Mouse (Mus musculus): ENCODE data around the gene Pdilt. TPM values are rescaled to one million over a fixed set of nuclear protein-coding genes. Genes with fewer than 3 reads are reported as not detected.

The Pdilt gene
- polyA plus RNA-seq, 1 experiment: 0.12 TPM

DNA sequence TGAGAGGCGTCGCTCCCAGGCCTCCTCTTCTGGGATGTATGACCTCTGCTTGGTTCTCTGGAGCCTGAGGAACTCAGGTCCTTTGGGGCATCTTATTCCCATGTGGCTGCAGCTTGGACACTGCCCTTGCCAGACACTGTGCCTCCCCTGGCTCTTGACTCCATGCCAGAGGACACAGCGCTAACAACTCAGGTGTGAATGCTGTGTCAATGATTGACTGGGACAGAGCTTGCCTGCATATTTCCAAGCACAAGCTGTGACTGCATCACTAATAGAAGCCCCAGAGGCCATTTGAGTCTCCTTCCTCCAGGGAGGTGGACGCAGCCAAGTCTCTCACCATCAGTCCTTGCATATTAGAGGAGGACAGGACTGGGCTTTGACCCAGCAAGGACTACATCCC, 12.1 kb downstream of the Pdilt start:
- no peak for DNase-seq (ENCODE audit: low read depth)

DNA sequence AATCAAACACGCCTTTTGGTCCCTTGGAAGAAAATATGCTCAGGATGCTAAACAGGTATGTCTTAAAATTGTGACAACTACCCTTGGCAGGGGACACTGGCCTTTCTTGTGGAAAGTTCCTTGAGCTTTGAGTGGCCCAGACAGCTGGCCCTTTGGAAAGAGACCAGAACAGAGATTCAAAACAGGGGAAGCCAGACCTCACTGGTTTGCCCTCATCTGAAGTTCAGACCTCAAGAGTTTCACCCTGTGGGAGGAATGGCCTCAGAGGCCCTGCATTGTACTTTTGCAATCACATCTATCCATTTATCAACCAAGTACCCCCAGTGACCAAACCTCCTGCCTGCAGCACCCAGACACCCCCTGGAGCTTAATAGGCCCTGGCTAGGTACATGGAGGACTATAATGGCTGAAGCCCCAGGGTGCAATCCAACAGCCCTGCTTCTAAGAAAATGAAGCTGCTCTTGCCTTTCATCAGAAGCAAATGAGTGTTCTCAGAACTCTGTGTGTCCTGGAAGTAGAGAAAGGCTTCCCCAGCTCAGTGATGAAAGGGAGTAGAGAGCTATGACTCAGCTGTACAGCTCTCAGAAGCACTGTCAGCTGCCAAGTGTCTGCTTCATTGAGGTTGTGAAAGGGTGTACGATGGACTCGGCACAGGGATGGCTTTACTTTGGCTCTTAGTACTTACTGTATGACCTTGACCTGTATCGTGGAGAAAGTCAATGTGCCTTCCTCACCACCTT, 33.1 kb downstream of the Pdilt start:
- DNase-seq (ENCODE audit: low read depth): no peak

DNA sequence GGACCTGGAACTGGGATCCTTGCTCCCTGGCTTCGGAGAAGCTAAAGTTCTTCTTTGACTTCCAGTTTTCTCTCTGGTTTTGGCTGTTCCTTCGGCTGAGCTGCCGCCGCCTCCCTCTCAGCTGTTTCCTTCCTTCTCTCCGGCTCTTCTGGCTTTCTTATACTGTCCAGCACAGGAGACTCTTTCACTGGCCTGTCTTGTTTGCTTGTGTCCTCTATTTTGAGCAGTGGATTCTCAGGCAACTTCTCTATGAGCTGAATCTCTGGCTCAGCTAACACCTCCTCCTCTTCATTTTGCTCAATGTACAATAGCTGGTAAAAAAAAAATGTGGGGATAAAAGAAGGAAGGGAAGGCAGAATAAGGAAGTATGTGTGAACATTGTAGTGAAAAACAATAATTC, 36.6 kb downstream of the Pdilt start:
- no peak for DNase-seq (ENCODE audit: low read depth)

DNA sequence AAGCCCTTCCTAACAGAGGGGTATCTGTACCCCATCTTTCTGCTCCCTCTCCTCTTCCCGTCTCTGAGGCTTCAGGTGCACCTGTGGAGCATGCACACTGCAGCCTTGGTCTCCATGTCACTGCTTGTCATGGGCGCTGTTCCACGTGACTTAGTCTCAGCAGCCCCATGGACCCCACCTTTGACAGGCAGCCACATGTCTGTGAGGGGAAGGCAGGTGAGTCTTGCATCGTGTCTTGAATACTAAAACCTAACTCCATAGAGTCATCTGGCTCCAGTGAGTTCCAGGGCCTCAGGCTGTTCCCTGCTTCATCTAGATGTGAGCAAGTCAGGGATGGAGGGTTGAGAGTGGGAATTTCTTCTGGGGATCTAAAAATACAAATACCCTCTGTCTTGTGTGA, 39.1 kb downstream of the Pdilt start:
- DNase-seq (ENCODE audit: low read depth): no peak

DNA sequence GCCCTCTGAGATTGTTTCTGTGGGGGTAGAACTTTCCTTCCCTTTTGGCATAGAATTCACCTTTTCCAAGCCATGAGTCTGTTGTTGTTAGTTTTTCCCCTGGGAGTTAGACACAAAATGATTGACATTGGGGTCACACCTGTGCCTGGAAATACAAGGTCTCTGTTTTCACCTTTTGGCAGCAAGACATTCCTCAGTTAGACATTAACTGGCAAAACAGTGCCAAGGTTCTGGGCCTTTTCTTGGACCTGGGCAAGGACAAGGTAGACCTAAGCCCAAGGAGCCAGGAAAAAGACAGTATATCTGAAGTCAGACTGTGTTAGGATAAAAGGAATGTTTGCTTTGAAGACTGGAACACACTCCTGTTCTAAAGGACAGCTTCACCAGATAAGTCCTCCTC, 44.0 kb downstream of the Pdilt start, which contains the start of gene Umod:
Gene Umod, minus strand, starts transcription at position 27 of the 400 bp plus-strand sequence.
- DNase-seq (ENCODE audit: low read depth): no peak

DNA sequence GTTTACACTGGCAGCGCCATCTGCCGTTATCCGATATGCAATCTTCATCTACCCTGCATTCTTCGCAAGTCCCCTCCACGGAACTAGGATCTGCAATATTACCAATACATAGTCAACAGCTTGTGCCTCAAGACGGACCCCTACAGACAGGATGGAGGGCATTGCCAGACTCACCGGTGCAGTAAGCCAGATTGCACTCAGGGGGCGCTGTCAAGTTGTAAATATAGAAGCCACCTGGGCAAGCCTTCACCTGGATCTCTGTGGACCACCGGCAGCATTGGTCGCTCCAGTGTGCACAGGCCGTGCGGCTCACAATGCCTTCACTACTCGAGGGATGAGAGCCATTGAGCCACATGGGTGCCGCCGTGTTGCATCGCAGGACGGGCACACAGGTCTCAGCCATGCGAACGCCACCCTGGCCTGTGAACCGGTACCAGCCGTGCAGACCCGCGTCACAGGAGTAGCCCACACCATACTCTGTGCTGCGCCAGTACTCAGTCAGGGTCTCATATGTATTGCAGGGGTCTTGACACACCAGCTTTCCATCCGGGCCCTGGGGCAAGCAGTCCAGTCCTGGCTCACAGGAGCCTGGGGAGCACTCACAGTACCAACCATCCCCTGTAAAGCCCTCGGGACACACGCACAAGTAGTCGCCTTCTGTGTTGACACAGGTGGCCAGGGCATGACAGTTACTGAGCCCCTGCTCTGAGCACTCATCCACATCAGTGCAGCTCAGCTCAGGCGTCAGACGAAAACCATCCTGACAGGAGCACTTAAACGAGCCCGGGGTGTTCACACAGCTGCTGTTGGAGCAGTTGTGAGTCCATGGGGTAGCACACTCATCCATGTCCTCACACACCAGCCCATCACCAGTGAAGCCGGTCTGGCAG, 46.5 kb downstream of the Pdilt start:
- DNase-seq (ENCODE audit: low read depth): no peak

DNA sequence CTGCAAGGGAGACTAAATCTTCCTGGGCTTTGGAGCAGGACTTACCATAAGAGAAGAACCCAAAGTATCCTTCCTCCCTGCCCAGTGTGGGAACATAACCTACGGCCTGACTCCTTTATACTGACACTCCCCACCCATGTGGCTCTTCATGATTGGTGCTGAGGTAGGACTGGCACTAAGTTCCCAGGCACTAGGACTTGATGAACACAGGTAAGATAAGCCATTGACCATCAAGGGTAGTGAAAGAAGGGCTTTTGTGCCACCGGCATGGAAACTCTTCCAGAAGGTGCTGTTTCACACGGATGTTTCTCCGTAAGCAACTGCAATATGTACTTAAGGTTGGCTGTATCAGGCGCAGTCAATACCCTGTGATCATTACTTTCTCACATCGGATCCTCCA, 64.1 kb downstream of the Pdilt start, which contains the start of gene Gp2:
Gene Gp2, minus strand, starts transcription at position 101 of the 400 bp plus-strand sequence.
- no peak for DNase-seq (ENCODE audit: low read depth)

DNA sequence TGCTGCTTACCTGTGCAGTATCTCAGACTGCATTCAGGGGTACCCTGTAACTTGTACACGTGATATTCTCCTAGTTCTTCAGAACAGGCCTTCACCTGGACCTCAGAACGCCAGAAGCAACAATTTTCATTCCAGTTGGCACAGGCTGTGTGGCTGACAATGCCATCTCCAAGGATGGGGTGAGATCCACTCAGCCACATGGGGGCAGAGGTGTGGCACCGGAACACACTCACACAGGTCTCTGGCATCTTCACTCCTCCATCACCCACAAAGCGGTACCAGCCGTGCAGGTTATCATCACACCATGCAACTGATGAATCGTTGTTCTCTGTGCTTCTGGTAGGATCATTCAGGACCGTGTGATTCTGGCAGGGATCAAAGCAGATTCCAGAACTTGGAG, 69.1 kb downstream of the Pdilt start:
- no peak for DNase-seq (ENCODE audit: low read depth)

DNA sequence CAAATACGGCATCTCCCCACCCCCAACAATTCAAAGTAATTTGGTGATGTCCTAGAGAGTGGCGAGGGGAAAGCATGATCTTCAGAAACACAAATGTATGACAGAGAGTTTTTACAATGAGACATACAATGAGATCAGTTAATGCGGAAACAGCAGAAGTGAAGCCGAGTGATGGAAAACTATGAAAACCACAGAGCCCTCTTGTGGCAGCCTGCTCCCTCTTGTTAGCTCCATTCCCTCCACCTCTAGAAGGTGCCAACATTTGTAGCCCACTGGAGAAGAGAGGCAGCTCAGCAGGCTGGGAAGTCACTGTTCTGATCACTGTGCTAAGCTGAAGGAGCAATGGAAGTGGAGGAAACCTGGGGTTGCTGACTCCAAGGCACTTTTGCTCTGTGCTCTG, 79.4 kb downstream of the Pdilt start:
- DNase-seq (ENCODE audit: low read depth): no peak

DNA sequence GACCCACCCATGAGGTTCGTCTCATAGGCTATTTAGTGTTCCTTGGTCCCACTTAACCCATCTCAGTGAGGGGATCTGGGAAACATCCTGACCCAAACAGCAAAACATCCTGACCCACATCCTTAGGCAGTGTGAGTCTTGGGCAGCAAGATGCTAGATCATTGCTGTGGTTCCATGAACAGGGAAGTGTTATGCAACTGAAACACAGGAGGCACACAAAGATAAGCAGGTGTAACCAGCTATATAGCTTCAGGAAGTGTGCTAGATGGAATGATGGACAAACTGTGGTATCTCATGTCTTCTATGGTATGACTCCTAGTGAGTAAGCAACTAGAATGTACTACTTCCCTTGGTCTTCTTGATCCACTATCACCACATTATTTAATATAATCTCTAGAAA, 81.4 kb downstream of the Pdilt start:
- no peak for DNase-seq (ENCODE audit: low read depth)

Other genes with a start within 250 kb of the Pdilt start
- not detected in 2 replicates for gene Gp2, start 64.2 kb downstream of the Pdilt start, polyA plus RNA-seq (2012; rRNA removed)
- gene Umod, start 44.2 kb downstream of the Pdilt start, polyA plus RNA-seq (2012; rRNA removed): 1.3 and 1.5 TPM in 2 replicates
- 3.1 and 3.2 TPM in 2 replicates for gene Acsm5, start 4.0 kb downstream of the Pdilt start, polyA plus RNA-seq (2012; rRNA removed)
- gene Acsm2, start 30.9 kb upstream of the Pdilt start, polyA plus RNA-seq (2012; rRNA removed): 0.01 and 0.30 TPM in 2 replicates
- 0.19 TPM in 1 of 2 replicates, not detected in the other for gene Acsm1, start 83.5 kb upstream of the Pdilt start, polyA plus RNA-seq (2012; rRNA removed)
- not detected in 2 replicates for gene Acsm4, start 166.5 kb upstream of the Pdilt start, polyA plus RNA-seq (2012; rRNA removed)
- gene Thumpd1, start 197.3 kb upstream of the Pdilt start, polyA plus RNA-seq (2012; rRNA removed): 17.9 and 18.6 TPM in 2 replicates
- gene Acsm3, start 237.4 kb upstream of the Pdilt start, polyA plus RNA-seq (2012; rRNA removed): 1.2 and 2.3 TPM in 2 replicates